Mouse (Mus musculus) ES-Bruce4 (cell line): ENCODE results near the gene Fam24b.

ENCODE experiments used
- CTCF ChIP-seq: IDR thresholded peaks from one replicate; pipeline ENCODE4 v1.8.1; 2011; ENCODE audit warnings: low read depth, low read length
- POLR2A ChIP-seq: IDR thresholded peaks from one replicate; pipeline ENCODE4 v1.8.1; 2011; ENCODE audit warnings: low read length; ENCODE audit not compliant: insufficient read depth

GRCm38 (mm10) chr7:131371470-131371860 lies 42.1 kb upstream of the Fam24b start:
- TF ChIP-seq POLR2A: no peak
- TF ChIP-seq CTCF: no peak
